Mouse (Mus musculus) MEL (cell line): ENCODE measurements around the gene Sub1. TPM values are rescaled to one million over a fixed set of nuclear protein-coding genes. Genes with fewer than 3 reads are reported as not detected.

Source experiments
- DNase-seq: peaks from one replicate; pipeline ENCODE4 v3.0.0; 2011; ENCODE audit warnings: low read depth, low spot score
- H3K27ac ChIP-seq: 2 replicates; pipeline ENCODE4 v1.5.1; 2012; ENCODE audit warnings: low read depth, mild to moderate bottlenecking, control low read depth, low read length, moderate library complexity; ENCODE audit not compliant: control insufficient read depth
- H3K27me3 ChIP-seq, 2 experiments: fragments of 150-350 bp in 1 of 2; sonication (generic) in 1 of 2; 2 replicates each; pipeline ENCODE4 v1.6.1; 2012; ENCODE audit warnings: low read length in 2 of 2, mild to moderate bottlenecking in 2 of 2, improper control_type of control experiment in 1 of 2, moderate library complexity in 1 of 2; ENCODE audit not compliant: insufficient read depth in 2 of 2, control insufficient read depth in 1 of 2
- H3K36me3 ChIP-seq, 2 experiments: 2 replicates each; pipeline ENCODE4 v1.6.1; 2012 to 2014; ENCODE audit warnings: low read length in 2 of 2, improper control_type of control experiment in 1 of 2, inconsistent platforms in 1 of 2, mild to moderate bottlenecking in 1 of 2; ENCODE audit not compliant: insufficient read depth in 2 of 2, control insufficient read depth in 1 of 2
- H3K4me1 ChIP-seq, 2 experiments: fragments of 150-350 bp in 1 of 2; sonication (generic) in 1 of 2; 2 replicates each; pipeline ENCODE4 v1.6.1; 2012; ENCODE audit warnings: low read length in 2 of 2, improper control_type of control experiment in 1 of 2, mild to moderate bottlenecking in 1 of 2; ENCODE audit not compliant: insufficient read depth in 2 of 2, control insufficient read depth in 1 of 2
- H3K4me3 ChIP-seq, 2 experiments: fragments of 150-350 bp in 1 of 2; sonication (generic) in 1 of 2; 2 replicates each; pipeline ENCODE4 v1.5.1; 2012; ENCODE audit warnings: low read depth in 2 of 2, low read length in 2 of 2, mild to moderate bottlenecking in 2 of 2, moderate library complexity in 2 of 2, control low read depth in 1 of 2, improper control_type of control experiment in 1 of 2; ENCODE audit not compliant: control insufficient read depth in 1 of 2, insufficient read depth in 1 of 2
- H3K79me2 ChIP-seq: 2 replicates; pipeline ENCODE4 v1.6.1; 2012; ENCODE audit warnings: mild to moderate bottlenecking, low read length, moderate library complexity; ENCODE audit not compliant: control insufficient read depth, poor library complexity, insufficient read depth
- H3K9ac ChIP-seq: 2 replicates; pipeline ENCODE4 v1.6.1; 2012; ENCODE audit warnings: low read depth, mild to moderate bottlenecking, control low read depth, low read length, moderate library complexity; ENCODE audit not compliant: control insufficient read depth, poor library complexity, severe bottlenecking
- H3K9me3 ChIP-seq: fragments of 150-350 bp; sonication (generic); replicated peaks from 2 replicates; pipeline ENCODE4 v1.6.1; 2012; ENCODE audit warnings: mild to moderate bottlenecking, low read length, improper control_type of control experiment, moderate library complexity; ENCODE audit not compliant: insufficient read depth
- BHLHE40 ChIP-seq: IDR thresholded peaks from 2 replicates; pipeline ENCODE4 v1.6.1; 2012; ENCODE audit warnings: low read depth, mild to moderate bottlenecking, inconsistent platforms, low read length, improper control_type of control experiment, borderline replicate concordance
- CHD1 ChIP-seq: IDR thresholded peaks from 2 replicates; pipeline ENCODE4 v1.6.1; 2012; ENCODE audit warnings: low read depth, mild to moderate bottlenecking, inconsistent platforms, low read length, improper control_type of control experiment
- ELF1 ChIP-seq: IDR thresholded peaks from 2 replicates; pipeline ENCODE4 v1.6.1; 2014; ENCODE audit warnings: low read depth, mild to moderate bottlenecking, inconsistent platforms, low read length, improper control_type of control experiment, moderate library complexity
- EP300 ChIP-seq, 2 experiments: IDR thresholded peaks; 2 replicates each; pipeline ENCODE4 v1.6.1; 2011; ENCODE audit warnings: improper control_type of control experiment in 2 of 2, low read length in 2 of 2, low read depth in 1 of 2, mild to moderate bottlenecking in 1 of 2
- MAFK ChIP-seq: IDR thresholded peaks from 2 replicates; pipeline ENCODE4 v1.6.1; 2011; ENCODE audit warnings: low read depth, mild to moderate bottlenecking, low read length, improper control_type of control experiment, borderline replicate concordance
- MAX ChIP-seq: IDR thresholded peaks from 2 replicates; pipeline ENCODE4 v1.6.1; 2011; ENCODE audit warnings: low read length, improper control_type of control experiment
- MEF2A ChIP-seq: IDR thresholded peaks from 2 replicates; pipeline ENCODE4 v1.6.1; 2014; ENCODE audit warnings: low read depth, mild to moderate bottlenecking, inconsistent platforms, low read length, improper control_type of control experiment; ENCODE audit not compliant: poor library complexity, insufficient replicate concordance, severe bottlenecking; ENCODE audit errors: extremely low read depth
- MXI1 ChIP-seq: IDR thresholded peaks from 2 replicates; pipeline ENCODE4 v1.6.1; 2011; ENCODE audit warnings: mild to moderate bottlenecking, low read depth, low read length, improper control_type of control experiment
- MYC ChIP-seq: IDR thresholded peaks from 2 replicates; pipeline ENCODE4 v1.6.1; 2011; ENCODE audit warnings: low read depth, mild to moderate bottlenecking, low read length, improper control_type of control experiment, moderate library complexity
- NELFE ChIP-seq: IDR thresholded peaks from 2 replicates; pipeline ENCODE4 v1.6.1; 2011; ENCODE audit warnings: low read depth, low read length, improper control_type of control experiment
- NRF1 ChIP-seq: IDR thresholded peaks from 2 replicates; pipeline ENCODE4 v1.6.1; 2014; ENCODE audit warnings: low read depth, mild to moderate bottlenecking, inconsistent platforms, low read length, improper control_type of control experiment, moderate library complexity; ENCODE audit not compliant: poor library complexity, insufficient read depth, severe bottlenecking
- RCOR1 ChIP-seq: IDR thresholded peaks from 2 replicates; pipeline ENCODE4 v1.6.1; 2012; ENCODE audit warnings: low read depth, mild to moderate bottlenecking, inconsistent platforms, low read length, improper control_type of control experiment
- TAL1 ChIP-seq: IDR thresholded peaks from 2 replicates; pipeline ENCODE4 v1.6.1; 2012; ENCODE audit warnings: mild to moderate bottlenecking, inconsistent platforms, low read length, moderate library complexity, mixed read lengths
- TBP ChIP-seq: IDR thresholded peaks from 2 replicates; pipeline ENCODE4 v1.8.0; 2011; ENCODE audit warnings: low read depth, low read length, improper control_type of control experiment
- ZC3H11A ChIP-seq: IDR thresholded peaks from 2 replicates; pipeline ENCODE4 v1.6.1; 2012; ENCODE audit warnings: low read depth, mild to moderate bottlenecking, inconsistent platforms, low read length, improper control_type of control experiment
- ZKSCAN1 ChIP-seq: IDR thresholded peaks from 2 replicates; pipeline ENCODE4 v1.6.1; 2012; ENCODE audit warnings: low read depth, mild to moderate bottlenecking, inconsistent platforms, low read length, improper control_type of control experiment, moderate library complexity
- ZMIZ1 ChIP-seq: IDR thresholded peaks from 2 replicates; pipeline ENCODE4 v1.6.1; 2012; ENCODE audit warnings: low read depth, mild to moderate bottlenecking, inconsistent platforms, low read length, improper control_type of control experiment, moderate library complexity
- ZNF384 ChIP-seq: IDR thresholded peaks from 2 replicates; pipeline ENCODE4 v1.6.1; 2012; ENCODE audit warnings: low read depth, mild to moderate bottlenecking, inconsistent platforms, low read length, improper control_type of control experiment
- polyA plus RNA-seq, 2 experiments: library from polyadenylated mRNA; stranded (reverse) in 1 of 2; unstranded in 1 of 2; fragments of >175 nt in 1 of 2; fragments of >200 nt in 1 of 2; gene quantifications; 2 replicates each; pipeline versions ENCODE4 v1.2.1 to v1.2.4; 2012; ENCODE audit warnings: low replicate concordance in 2 of 2, low read depth in 1 of 2; ENCODE audit not compliant: insufficient read length in 2 of 2, insufficient read depth in 1 of 2, missing spikeins in 1 of 2
- total RNA-seq: library from RNA; depleted of rRNA; stranded (reverse); fragments of 300-350 nt; gene quantifications from 2 replicates; pipeline ENCODE4 v1.2.3, GENCODE M21; 2012

Gene Sub1
- total and polyA plus RNA-seq, 3 experiments = 369 to 710 TPM; not detected in 1

- no peak overlapping the region for H3K27ac ChIP-seq
Observed at GRCm38 (mm10) chr15:11987892-11988291, 8.9 kb downstream of the Sub1 start.

GRCm38 (mm10) chr15:11981985-11982384, 14.8 kb downstream of the Sub1 start:
- Histone ChIP-seq H3K4me3 (no peak overlapping the region), H3K9me3 (no peaks in the 10 kb centered on the region), H3K4me1 (no peaks in the 10 kb centered on the region)

More at GRCm38 (mm10) chr15:11987892-11988291, 8.9 kb downstream of the Sub1 start:
- Histone ChIP-seq H3K36me3 (peaks cover 3 to 67% of the 10 kb centered on the region in 2 experiments; a peak in 3 of 4 replicates), H3K9ac (no peak overlapping the region), H3K4me3 (no peak overlapping the region), H3K4me1 (no peaks in the 10 kb centered on the region), H3K27me3 (no peaks in the 10 kb centered on the region), H3K79me2 (peaks cover 1% of the 10 kb centered on the region), H3K9me3 (no peaks in the 10 kb centered on the region)
- no peak for DNase-seq
- TF ChIP-seq NELFE (peak; percentile 25; the same call in 1 of the 2 replicates), ZC3H11A (no peak)

DNA sequence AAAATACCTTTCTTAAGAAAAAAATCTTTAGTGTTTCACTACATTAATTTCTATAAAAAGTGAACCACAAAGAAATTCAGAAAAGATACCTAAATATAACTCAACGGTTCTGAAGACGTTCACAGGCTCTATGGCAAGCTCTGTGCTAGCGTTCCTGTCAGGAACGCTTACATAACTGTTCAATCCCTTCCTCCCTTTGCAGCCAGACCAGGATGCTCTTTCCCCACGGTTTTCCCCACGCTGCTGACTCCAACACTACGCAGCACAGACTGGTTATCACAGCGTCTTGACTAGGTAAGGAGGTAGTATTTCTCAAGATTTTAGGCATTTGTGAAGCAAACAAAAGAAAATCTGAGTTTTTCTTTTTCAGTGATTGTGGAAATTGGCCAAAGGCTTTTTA, 15.3 kb downstream of the Sub1 start:
- no peak overlapping the region for H3K4me3 ChIP-seq
- peaks cover 0 to 37% of the 10 kb centered on the region in 2 experiments; a peak in 3 of 4 replicates for H3K36me3 ChIP-seq
- no peak for DNase-seq
- H3K9me3 ChIP-seq = no peaks in the 10 kb centered on the region
- H3K79me2 ChIP-seq = no peaks in the 10 kb centered on the region
- H3K4me1 ChIP-seq = no peaks in the 10 kb centered on the region
- no peak overlapping the region for H3K9ac ChIP-seq
- no peak for TF ChIP-seq MAX
- TF ChIP-seq NRF1 = no peak
- H3K27me3 ChIP-seq = no peaks in the 10 kb centered on the region
- H3K27ac ChIP-seq = no peak overlapping the region

More at GRCm38 (mm10) chr15:11981985-11982384, 14.8 kb downstream of the Sub1 start:
- no peak for DNase-seq
- Histone ChIP-seq H3K36me3 (peaks cover 2 to 42% of the 10 kb centered on the region in 2 experiments; a peak in 3 of 4 replicates), H3K9ac (no peak overlapping the region), H3K27ac (no peak overlapping the region), H3K27me3 (no peaks in the 10 kb centered on the region), H3K79me2 (no peaks in the 10 kb centered on the region)
- TF ChIP-seq MAFK (no peak), MYC (no peak), ZC3H11A (no peak), EP300 (IDR thresholded peaks at IDR 0.05; ENCODE audit: low read depth in 1 of 2, low read length in 2 of 2) (no peak), TBP (no peak)

GRCm38 (mm10) chr15:11978175-11978574, 18.6 kb downstream of the Sub1 start:
- no peak for DNase-seq
- H3K27ac ChIP-seq = no peak overlapping the region
- H3K4me1 ChIP-seq = no peaks in the 10 kb centered on the region
- peaks cover 0 to 15% of the 10 kb centered on the region in 2 experiments; a peak in 2 of 4 replicates for H3K36me3 ChIP-seq
- H3K4me3 ChIP-seq = no peak overlapping the region
- no peaks in the 10 kb centered on the region for H3K79me2 ChIP-seq
- no peaks in the 10 kb centered on the region for H3K9me3 ChIP-seq
- H3K27me3 ChIP-seq = no peaks in the 10 kb centered on the region
- H3K9ac ChIP-seq = no peak overlapping the region
- TF ChIP-seq ZMIZ1 (no peak), BHLHE40 (no peak), NELFE (no peak), RCOR1 (no peak), ELF1 (no peak), CHD1 (no peak), ZNF384 (no peak), MXI1 (no peak), ZKSCAN1 (no peak), MAX (no peak), TBP (no peak), MEF2A (no peak), TAL1 (no peak)
